Mouse (Mus musculus) common myeloid progenitor, adult 5-6 weeks (primary cell): ENCODE results near the gene Trp53bp1. TPM values are rescaled to one million over a fixed set of nuclear protein-coding genes. Genes with fewer than 3 reads are reported as not detected.

Source experiments
- ATAC-seq: replicated peaks from 2 replicates; pipeline ENCODE4 v1.8.0; 2016; ENCODE audit warnings: low read depth, mild to moderate bottlenecking, moderate TSS enrichment, inconsistent platforms; ENCODE audit not compliant: poor library complexity, severe bottlenecking
- total RNA-seq: library from RNA; stranded (forward); fragments of 200-1000, 187-1606 nt; gene quantifications from 2 replicates; pipeline ENCODE4 v1.2.3, GENCODE M21; 2017

Trp53bp1 gene
- 43.2 and 45.5 TPM in 2 replicates for total RNA-seq

DNA sequence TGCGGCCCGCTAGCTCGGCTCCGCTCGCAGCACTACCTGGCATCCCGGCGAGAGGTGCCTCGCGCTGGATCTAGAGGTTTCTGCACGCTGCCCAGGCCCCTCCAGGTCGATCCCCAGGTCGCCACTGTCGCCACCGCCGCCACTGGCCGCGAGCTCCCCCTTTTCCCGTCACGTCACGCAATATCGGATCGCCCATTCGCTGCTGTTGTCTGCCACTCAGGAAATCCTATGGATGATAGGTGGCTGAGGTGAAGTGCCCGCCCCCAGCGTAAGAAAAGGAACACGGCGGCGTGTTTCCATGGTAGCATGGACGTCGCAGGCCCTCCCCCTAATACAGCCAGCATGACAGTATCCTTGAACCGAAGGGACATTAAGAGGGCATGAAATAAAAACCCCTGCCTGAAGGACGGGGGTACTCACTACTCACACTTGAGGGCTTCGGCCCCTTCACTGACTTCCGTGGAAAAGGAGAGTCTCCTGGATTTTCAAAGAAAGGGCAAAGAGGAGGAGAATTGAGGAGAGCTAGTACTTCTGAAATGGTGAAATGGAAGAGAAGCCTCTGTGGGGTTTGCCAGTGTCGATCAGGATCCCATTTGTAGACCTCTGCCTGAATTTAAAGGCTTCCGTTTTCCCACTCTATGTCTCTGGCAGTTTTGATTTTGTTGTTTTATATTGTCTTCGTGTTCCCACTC lies at the start of gene Trp53bp1:
Trp53bp1 (minus strand) TSS at position 172 of the 692 bp plus-strand sequence.
- peak; percentile 100 for ATAC-seq

DNA sequence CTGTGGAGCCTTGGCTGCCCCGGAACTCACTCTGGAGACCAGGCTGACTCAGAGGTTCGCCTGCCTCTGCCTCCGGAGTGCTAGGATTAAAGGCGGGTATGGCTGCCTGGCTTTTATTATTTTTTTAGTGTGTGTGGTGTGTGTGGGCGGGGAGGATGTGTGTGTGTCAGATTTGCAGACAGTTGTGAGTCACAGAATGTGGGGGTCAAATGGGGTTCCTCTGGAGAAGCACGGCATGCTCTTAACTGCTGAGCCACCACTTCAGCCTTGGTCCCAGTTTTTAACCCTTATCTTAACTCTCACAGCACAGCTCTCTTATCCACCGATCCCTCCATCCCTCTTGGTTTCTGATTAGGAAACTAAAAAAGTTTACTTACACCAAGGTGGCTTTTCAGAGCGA lies 45.1 kb upstream of the Trp53bp1 start:
- no peak for ATAC-seq

DNA sequence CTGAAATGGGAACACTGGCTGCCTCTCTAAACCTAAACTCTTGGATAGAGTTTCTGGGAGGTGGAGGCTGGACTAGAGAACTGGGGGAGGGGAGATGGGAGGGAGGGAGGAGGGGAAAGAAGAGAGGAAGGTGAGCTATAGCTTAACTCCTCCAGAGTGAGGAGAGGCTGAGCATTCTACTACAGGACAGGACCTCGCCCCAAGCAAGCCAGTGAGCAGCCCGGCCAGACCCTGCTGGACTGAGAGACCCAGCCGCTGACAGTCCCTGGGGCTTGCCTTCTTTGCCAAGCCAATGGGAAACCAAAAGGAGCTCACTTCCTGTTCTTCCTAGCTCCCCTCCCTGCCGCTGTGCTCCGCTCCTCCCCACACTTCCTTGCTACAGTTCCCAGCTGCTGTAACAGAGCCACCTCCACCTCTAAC lies 37.8 kb upstream of the Trp53bp1 start:
- peak; percentile 71 for ATAC-seq

DNA sequence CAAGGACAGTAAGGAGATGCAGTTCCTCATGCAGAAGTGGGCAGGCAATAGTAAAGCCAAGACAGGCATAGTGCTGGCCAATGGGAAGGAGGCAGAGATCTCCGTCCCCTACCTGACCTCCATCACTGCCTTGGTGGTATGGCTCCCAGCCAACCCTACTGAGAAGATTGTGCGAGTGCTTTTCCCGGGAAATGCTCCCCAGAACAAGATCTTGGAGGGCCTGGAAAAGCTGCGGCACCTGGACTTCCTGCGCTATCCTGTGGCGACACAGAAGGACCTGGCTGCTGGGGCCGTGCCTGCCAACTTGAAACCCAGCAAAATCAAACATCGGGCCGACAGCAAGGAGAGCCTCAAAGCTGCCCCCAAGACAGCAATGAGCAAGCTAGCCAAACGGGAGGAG lies 28.8 kb upstream of the Trp53bp1 start:
- ATAC-seq = no peak

DNA sequence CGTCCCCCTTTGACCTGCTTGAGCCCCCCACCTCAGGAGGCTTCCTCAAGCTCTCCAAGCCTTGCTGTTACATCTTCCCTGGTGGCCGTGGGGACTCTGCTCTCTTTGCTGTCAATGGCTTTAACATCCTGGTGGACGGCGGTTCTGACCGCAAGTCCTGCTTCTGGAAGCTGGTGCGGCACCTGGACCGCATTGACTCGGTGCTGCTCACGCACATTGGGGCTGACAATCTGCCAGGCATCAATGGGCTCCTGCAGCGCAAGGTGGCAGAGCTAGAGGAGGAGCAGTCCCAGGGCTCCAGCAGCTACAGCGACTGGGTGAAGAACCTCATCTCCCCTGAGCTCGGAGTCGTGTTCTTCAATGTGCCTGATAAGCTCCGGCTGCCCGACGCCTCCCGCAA lies 28.3 kb upstream of the Trp53bp1 start:
- no peak for ATAC-seq

DNA sequence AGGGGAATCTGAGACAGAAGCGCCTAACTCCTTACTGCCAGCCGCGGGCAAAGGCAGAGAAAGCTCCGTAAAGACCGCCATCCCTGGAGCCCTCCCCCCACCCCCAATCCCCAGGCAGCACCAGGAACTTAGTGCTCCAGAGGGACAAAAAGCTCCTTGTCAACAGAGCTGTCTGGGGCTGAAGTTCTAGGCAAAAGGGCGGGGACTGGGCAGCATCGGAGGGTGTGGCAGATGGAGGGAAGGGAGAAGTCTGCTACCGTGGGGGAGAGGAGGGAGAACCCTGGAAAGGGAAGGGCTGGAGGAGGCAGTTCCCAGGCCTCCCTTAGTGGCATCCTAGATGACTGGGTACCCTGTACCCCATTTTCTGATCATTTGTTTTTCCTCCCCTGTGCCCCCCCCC lies 26.9 kb upstream of the Trp53bp1 start:
- no peak for ATAC-seq

DNA sequence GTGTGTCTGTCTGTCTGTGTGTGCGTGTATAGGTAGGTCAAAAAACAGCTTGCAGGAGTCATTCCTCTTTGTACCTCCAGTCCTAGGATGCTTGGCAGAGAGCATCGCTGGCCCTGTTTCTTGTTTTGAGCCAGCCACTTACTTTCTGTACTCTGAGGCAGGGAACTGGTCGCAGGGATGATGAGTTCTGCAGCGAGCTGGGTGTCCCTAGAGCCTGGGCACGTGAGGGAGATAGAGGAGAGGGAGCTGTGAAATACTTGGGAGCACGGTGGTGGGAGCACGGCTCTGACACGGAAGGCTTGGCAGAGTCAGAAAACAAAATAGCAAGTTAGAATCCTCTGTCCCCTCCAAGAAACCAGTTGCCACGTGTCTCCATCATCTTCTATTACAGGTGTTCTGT lies 26.5 kb upstream of the Trp53bp1 start:
- ATAC-seq = no peak

DNA sequence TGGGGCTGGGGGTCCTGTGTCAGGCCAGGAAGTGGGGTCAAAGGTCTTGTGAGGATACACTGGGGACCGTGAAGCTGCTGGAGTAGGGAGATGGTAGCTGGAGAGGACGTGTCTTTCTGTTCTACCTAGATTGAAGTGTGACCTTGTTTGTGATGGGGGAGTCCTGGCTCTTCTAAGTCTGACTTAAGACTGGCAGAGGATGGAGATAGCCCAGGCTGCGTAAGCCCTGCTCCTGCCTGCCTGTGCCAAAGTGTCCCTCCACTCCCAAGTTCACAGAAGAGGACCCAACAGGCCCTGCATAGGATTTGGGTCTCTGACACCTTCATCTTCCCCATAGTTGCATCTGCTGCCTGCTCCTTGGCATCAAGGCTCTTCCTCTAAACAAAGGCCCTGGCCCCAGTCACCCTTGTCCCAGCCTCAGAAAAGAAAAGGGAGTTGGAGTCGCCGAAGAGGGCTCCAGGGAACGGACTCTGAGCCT lies 25.6 kb upstream of the Trp53bp1 start:
- ATAC-seq = no peak

DNA sequence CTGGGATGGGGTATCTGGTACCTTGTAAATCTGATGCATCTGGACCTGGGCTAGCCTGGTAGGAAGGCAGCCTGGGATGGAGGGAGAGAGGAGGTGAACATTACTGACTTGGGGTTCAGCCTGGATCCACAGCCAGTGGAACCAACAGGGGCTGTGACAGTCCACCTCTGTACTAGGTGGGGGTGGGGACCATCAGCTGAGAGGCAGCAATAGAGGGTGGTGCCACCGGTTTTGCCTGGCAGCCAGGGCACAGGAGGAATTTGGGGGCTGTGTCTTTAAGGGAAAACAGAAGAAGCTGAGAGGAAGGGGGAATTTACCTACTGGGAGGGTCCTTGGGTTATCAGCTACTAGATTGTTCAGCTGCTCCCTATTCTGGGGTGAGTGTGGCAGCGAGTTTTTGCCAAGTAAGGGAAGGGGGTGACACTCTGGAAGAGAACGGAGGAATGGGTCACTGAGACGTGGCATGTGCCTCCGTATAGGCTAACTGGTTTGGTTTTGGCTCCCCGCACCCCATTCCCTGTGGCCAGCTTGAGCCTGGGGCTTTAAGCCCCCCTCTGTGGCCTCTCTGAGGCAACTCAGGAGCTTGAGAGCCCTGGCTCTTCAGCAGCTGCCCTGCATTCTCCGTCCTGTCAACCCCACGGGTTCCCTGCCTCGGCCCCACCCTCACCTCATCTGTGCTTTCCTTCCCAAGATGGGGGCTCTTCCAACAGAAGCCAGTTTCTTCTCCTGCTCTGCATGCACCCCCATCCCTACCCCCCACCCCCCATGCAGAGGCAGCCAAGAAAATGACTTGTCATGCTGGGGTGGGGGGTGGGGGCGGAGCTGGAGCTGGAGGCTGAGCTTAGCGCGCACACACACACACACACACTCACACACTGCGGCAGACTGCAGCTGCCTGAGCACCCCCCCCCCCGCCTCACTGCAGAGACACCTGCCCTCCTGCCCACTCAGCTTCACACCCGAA lies 24.7 kb upstream of the Trp53bp1 start:
- no peak for ATAC-seq

DNA sequence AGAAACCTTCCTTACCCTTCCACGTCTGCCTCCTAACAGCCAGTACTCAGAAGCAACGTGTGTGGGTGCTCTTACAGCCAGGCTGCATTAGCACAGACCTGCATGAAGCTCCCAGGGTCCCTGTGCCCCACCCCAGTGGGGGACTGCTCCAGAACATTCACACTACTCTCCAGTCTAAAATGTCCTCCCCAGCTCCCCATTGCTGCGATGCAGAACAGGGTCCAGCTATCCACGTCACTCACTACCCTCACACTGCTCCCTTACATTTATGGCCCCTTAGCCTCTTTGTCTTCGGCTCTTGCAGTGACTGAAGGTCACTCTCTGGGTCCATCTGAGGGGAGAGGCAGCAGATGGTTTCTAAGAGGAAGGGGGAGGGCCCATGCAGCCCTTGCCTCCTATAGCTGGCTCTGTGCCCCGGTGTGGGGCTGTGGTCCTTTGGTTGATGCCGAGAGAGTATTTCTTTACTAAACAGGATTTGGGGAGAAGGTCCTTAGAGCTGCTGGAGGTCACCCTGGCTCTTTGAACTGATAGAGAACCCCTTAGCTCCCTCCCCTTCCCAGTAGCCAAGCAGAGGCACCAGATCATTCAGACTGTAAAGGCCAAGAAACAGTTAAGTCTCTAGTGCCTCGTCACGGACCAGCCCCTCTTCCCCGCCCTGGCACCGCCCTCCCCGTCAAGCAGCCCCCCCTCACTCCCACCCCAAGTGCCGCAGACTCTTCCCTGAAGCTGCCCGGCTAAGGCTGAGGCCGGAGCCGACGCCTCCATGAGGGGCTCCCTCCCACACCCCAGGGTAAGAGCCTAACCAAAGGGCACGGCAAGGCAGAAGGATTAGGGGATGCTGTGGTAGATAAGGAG lies 23.8 kb upstream of the Trp53bp1 start:
- ATAC-seq = peak; percentile 12; the same call in 1 of the 2 replicates

DNA sequence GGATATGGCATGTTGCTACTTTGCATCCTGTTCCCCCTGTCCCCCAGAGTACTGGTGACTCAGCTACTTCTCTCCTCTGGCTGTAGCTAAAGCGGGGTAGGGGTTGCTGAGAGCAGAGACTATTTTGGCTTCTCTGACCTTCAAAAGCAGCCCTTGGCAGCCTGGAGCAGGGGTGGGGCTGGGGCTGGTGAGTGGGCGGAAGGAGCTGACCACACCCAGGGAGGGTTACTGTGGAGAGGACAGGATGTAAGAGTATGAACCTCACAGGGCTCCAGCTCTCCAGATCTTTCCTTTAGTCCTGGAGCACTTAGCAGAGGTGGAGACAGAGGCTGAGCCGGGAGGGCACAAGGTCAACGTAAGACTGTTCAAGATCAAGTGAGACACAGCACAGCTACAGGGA lies 23.0 kb upstream of the Trp53bp1 start:
- peak; percentile 29 for ATAC-seq

DNA sequence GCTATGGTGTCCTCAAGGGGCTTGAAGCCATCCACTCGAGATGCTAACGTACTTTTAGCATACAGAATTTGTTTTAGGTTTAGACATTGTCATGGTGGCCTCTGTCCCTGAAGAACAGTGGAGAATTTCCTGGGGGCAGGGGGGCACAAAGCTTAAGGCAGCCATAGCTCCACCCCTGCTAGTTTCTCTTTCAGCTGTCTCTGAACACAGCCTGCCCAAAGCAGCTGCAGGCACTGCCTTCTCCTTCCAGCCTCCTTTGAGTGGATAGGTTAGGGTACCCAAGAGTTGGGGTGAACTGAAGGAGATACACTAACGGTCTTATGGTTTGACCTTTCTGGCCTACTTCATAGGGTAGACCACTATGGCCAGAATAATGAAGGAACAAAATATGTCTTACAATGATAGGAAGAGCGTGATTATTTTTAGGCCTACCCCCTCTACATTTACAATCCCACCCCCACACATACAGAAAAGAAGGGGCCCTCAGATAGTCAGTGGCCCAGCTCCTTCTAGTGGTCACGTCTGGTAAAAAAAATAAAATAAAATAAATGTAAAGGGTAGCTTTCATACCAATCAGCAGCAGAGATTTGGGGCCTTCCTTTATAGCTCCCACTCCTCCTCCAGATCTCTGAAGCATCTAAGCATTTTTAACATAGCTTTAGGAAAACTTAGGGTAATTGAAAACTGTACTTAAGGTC lies 21.3 kb upstream of the Trp53bp1 start:
- ATAC-seq = no peak

DNA sequence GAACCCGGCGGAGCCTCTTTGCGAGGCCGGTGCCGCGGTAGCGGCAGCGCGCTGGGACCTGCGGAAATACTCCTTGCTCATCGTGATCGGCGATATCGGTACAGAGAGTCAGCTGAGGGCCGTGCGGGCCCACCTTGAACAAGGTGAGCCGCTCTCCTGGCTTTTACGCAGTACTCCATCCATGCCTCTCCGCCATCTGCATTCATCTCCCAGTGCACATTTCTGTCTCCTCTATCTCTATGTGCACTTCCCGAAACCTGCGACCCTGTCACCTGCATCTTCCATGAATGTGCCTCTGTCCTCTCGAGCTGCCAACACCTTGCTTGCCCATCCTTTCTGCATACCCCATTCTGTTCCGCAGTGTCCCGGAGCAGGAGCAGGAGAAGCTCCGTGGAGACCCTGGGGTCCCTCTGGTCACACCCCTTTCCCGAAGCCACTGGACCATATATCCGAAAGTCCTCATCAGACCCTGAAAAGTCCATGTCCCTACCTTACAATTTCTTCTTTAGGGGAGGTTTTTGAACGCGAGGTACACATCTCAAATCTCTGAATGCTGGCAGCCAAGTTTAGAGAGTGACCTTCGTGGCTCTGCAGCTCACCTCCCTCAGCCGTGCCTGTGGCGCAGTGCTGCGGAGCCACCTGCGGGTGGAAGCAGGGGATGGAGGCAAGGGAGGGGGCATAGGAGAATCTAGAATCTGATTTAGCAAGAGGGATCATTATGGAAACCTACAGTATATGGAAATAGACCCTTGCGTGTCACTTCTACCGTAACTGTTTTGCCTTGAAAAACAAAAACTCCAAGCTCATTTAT lies 18.7 kb upstream of the Trp53bp1 start:
- ATAC-seq = no peak

DNA sequence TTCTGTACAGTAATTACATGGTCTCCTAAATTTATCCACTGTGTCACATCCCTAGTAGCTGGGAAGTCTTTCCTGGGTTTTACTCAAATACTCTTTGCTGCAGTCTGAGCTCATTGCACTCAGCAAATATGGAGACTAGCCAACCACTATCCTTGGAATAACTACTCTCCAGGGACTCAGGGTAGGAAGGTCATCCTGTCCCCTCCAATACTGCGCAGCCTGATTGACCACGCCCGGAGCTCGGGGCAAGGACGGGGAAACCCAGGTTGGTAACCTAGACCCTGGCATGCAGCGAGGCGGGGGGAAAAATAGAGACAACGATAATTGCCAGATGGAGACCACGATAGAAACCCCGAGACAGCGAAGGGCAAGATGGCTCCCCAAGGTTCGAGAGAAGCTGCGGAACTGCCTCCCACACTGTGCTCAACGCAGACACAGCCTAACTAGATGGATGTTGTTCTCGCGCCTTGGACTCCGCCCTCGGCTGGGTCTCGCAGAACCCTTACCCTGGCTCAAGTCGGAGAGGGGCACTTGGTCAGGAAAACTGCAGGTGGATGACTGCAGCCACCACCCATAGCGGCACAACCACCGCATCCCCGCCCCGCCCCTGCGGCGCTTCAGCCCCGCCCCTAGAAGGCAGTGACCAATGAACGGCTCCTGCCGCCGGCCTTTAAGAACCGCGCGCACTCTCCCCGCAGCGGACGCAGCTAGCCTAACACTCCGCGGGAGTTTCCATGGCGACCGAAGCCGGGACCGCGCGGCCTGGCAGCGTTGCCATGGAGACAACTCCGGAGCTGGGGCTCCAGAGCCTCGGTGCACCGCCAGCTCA lies 17.9 kb upstream of the Trp53bp1 start, which contains the start of gene Map1a:
Map1a (plus strand) TSS at position 700 of the 829 bp plus-strand sequence.
- peak; percentile 93 for ATAC-seq

DNA sequence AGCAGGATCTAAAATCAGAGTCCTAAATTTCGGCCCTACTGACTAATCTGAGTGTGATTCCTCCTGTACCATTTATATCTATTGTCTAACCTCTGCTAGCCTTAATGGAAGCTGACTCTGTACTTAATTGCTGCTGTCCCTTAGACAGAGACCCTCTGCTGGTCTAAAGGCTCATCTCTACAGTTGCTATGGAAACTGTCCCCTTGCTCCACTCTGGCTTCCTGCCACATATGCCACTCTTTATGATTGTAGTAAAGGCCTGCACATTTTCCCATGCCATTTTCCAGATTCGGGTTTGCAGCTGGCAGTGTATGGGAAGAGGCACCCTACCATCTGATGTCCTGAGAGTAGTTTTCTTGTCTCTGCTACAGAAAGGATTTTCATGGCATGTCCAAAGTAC lies 16.6 kb upstream of the Trp53bp1 start:
- no peak for ATAC-seq

DNA sequence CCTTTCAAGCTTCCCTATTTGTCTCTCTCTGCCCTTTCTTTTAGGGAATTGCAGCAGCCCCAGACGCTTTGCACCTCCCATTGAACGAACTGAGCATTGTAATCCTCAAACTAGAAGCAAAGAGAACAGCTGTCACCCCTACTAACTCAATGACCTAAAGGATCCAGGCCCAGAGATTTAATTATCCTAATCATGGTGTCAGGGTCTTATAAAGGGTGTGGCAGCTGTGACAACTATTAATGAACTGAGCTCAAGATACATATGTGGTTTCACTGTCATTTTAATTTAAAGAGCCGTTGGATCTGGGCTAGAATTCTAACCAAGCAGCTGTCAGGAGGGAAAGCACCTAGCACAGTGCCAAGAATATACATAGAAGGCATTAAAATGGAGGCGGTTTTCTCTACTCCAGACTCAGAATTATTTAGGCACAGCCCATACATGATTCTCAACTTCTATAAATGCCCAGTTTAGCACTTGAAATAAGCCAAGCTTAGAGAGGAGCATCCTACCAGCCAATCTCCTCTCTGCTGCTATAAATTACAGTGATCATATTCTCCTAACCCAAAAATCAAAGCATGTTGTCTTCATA lies 815 bp upstream of the Trp53bp1 start:
- ATAC-seq = no peak

DNA sequence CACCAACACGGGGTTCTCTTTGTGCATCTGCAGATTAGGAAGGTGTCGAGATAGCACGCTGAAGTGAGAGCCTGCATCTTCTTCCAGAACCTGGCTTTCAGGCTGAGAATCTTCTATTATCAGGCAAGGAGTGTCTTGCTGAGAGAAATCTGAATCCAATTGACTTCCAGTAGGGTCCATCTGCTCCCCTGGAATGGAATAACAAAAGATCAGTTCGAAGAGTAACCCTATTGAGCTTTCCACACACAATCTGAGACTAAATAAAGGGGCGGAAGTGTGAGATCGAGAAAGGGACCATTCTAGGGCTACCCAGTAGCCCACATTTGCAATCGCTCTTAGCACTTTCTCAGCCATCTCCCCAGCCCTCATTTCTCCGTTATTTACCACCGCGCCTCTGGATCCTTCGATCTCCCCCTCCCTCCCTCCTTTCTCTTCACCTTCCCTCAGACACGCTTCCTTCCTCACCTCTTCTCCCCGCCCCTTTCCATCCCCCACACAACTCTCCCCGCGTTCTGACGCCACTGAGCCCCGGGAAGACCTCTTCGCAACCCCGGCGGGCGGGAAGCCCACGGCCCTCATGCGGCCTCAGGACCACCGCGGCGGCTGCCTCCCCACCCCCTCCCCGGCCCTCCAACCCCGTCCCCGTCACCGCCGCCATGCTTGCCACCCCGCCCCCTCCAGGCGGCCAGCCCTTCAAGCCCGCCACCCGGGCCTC lies 529 bp downstream of the Trp53bp1 start:
- peak; percentile 14; the same call in 1 of the 2 replicates for ATAC-seq
